Mouse (Mus musculus) testis, adult 2 months (tissue): ENCODE measurements around the gene Inava. TPM values are rescaled to one million over a fixed set of nuclear protein-coding genes. Genes with fewer than 3 reads are reported as not detected.

Experiments
- H3K27ac ChIP-seq: fragments of 200-500 bp; 2 replicates; pipeline ENCODE4 v1.5.1; 2012; ENCODE audit warnings: low read depth, low read length; ENCODE audit not compliant: control insufficient read depth, insufficient read depth
- H3K27me3 ChIP-seq: fragments of 200-500 bp; 2 replicates; pipeline ENCODE4 v1.6.1; 2012; ENCODE audit warnings: mild to moderate bottlenecking, low read length, moderate library complexity; ENCODE audit not compliant: control insufficient read depth, insufficient read depth
- H3K36me3 ChIP-seq: fragments of 200-500 bp; 2 replicates; pipeline ENCODE4 v1.6.1; 2012; ENCODE audit warnings: mild to moderate bottlenecking, low read length; ENCODE audit not compliant: control insufficient read depth, insufficient read depth
- H3K4me1 ChIP-seq: fragments of 200-500 bp; 2 replicates; pipeline ENCODE4 v1.6.1; 2012; ENCODE audit warnings: low read length; ENCODE audit not compliant: control insufficient read depth, insufficient read depth
- H3K4me3 ChIP-seq: fragments of 200-500 bp; 2 replicates; pipeline ENCODE4 v1.5.1; 2012; ENCODE audit warnings: low read depth, mild to moderate bottlenecking, low read length, moderate library complexity, mixed read lengths; ENCODE audit not compliant: control insufficient read depth
- CTCF ChIP-seq: fragments of 200-500 bp; IDR thresholded peaks from 2 replicates; pipeline ENCODE4 v1.5.1; 2012; ENCODE audit warnings: low read depth, mild to moderate bottlenecking, inconsistent platforms, low read length, moderate library complexity; ENCODE audit not compliant: control insufficient read depth, insufficient read depth, insufficient replicate concordance
- POLR2A ChIP-seq: fragments of 200-500 bp; IDR thresholded peaks from 2 replicates; pipeline ENCODE4 v1.6.1; 2012; ENCODE audit warnings: low read depth, mild to moderate bottlenecking, inconsistent platforms, low read length, moderate library complexity; ENCODE audit not compliant: control insufficient read depth
- polyA plus RNA-seq: library from polyadenylated mRNA; depleted of rRNA; stranded (reverse); fragments of >200 nt; gene quantifications from 2 replicates; pipeline ENCODE4 v1.2.3, GENCODE M21; 2012

Inava gene
- polyA plus RNA-seq, 1 experiment = 23.3 TPM

- TF ChIP-seq CTCF (no peak), POLR2A (no peak)
- peaks cover 26% of the 10 kb centered on the region for H3K4me1 ChIP-seq
- H3K36me3 ChIP-seq = no peaks in the 10 kb centered on the region
- H3K27ac ChIP-seq = no peak overlapping the region
- H3K4me3 ChIP-seq = no peak overlapping the region
- no peaks in the 10 kb centered on the region for H3K27me3 ChIP-seq
Observed at GRCm38 (mm10) chr1:136230201-136230600, 3.9 kb downstream of the Inava start.

- Histone ChIP-seq H3K4me1 (peaks cover 19% of the 10 kb centered on the region), H3K4me3 (no peak overlapping the region), H3K27me3 (no peaks in the 10 kb centered on the region), H3K36me3 (no peaks in the 10 kb centered on the region), H3K27ac (no peak overlapping the region)
- TF ChIP-seq CTCF (no peak), POLR2A (no peak)
Observed at GRCm38 (mm10) chr1:136229040-136229373, 5.1 kb downstream of the Inava start.

DNA sequence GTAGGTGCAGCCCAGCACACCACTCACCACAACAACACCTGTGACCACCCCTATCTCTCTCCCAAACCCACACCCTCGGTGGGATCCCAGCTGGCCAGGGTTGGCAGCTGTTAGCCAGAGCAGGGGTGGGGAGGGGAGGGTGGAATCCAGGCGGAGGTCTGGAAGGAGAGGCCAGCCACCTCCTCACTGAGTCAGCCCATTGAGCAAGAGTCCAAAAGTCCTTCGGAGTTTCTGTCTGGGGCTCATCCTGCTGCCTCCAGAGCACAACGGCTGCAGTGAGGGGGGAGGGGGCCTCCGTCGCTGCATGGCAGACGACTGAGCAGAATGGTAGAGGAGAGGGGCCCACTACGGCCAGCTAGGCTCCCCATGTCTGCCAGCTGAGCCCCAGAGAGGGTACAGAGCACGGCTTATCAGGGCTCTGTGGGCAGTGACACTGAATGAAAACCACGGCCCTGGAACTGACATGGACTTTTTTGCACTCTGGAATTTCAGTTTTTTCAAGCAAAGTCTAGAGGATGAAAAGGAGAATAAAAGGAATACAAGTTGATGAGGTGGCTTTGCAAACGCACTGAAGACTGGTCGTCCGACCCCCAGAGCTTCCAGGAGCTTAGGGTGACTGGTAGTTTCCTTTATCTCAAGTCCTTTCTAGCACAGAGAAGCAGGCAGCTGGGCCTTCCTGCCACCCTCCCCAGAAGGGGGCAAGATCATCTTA lies 5.6 kb downstream of the Inava start:
- H3K36me3 ChIP-seq = no peaks in the 10 kb centered on the region
- no peak overlapping the region for H3K27ac ChIP-seq

DNA sequence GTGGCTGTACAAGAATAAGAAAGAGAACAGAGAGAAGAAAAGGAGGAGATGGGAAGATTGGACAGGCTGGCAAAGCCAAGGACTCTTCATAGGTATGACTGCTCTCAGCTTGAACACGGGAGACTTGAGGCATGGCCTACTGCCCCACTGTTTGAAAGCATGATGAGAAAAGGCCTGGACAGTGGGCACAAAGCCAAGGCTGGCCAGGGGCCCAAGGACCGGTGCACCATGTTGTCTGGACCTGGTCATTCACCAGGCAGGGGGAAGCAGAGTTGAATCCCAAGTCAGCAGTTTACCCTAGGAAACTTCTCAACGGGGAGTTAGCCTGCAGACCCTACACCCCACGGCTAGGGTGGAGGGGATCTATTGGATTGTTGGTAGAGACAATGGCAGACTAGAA lies 6.2 kb downstream of the Inava start:
- no peaks in the 10 kb centered on the region for H3K36me3 ChIP-seq

More for the DNA sequence above, 5.6 kb downstream of the Inava start:
- no peak for TF ChIP-seq POLR2A
- no peak for TF ChIP-seq CTCF
- Histone ChIP-seq H3K4me1 (peaks cover 17% of the 10 kb centered on the region), H3K27me3 (no peaks in the 10 kb centered on the region), H3K4me3 (no peak overlapping the region)

DNA sequence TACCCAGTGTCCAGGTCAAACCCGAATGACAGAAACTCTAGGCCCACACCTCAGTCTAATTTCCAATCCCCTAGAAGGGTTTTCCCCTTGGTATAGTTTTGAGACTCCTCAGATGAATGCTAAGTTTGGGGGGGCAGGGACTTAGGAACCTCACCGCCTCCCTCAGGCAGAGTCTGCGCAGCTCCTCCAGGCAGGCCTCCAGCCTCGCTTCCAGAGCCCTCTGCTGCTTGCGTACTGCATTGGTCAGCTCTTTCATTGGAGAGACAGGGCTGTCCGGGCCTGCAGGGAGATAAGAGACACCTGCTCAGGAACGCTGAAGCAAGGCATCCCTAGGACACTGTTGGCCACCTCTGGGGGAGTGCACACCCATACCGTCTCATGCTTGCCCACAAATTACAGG lies 7.4 kb downstream of the Inava start:
- Histone ChIP-seq H3K4me3 (no peak overlapping the region), H3K27me3 (no peaks in the 10 kb centered on the region), H3K4me1 (peaks cover 6% of the 10 kb centered on the region), H3K36me3 (no peaks in the 10 kb centered on the region), H3K27ac (no peak overlapping the region)
- TF ChIP-seq POLR2A = no peak
- no peak for TF ChIP-seq CTCF

More for the DNA sequence above, 6.2 kb downstream of the Inava start:
- H3K27me3 ChIP-seq = no peaks in the 10 kb centered on the region
- peaks cover 13% of the 10 kb centered on the region for H3K4me1 ChIP-seq
- no peak for TF ChIP-seq POLR2A
- TF ChIP-seq CTCF = no peak
- H3K4me3 ChIP-seq = no peak overlapping the region
- H3K27ac ChIP-seq = no peak overlapping the region

GRCm38 (mm10) chr1:136225846-136226245 lies 8.2 kb downstream of the Inava start:
- Histone ChIP-seq H3K4me1 (peaks cover 3% of the 10 kb centered on the region), H3K4me3 (no peak overlapping the region), H3K27me3 (no peaks in the 10 kb centered on the region), H3K27ac (no peak overlapping the region), H3K36me3 (no peaks in the 10 kb centered on the region)
- TF ChIP-seq CTCF (no peak), POLR2A (no peak)

GRCm38 (mm10) chr1:136223758-136224342 lies 10.2 kb downstream of the Inava start:
- TF ChIP-seq CTCF = no peak
- TF ChIP-seq POLR2A = peak; percentile 59; the same call in 1 of the 2 replicates

More at GRCm38 (mm10) chr1:136223758-136224342, 10.2 kb downstream of the Inava start:
- Histone ChIP-seq H3K27ac (no peak overlapping the region), H3K36me3 (no peaks in the 10 kb centered on the region), H3K4me3 (peak overlapping the region; percentile 7), H3K27me3 (no peaks in the 10 kb centered on the region), H3K4me1 (peaks cover under 1% of the 10 kb centered on the region; the same call in 1 of the 2 replicates)
